Mouse (Mus musculus): ENCODE measurements at regions not wholly inside any gene's neighbourhood (a gene's known extent, or its start where the extent isn't known, plus 50 kb on each side); places are given as distances from the start of the nearest gene placed in this dataset.

DNA sequence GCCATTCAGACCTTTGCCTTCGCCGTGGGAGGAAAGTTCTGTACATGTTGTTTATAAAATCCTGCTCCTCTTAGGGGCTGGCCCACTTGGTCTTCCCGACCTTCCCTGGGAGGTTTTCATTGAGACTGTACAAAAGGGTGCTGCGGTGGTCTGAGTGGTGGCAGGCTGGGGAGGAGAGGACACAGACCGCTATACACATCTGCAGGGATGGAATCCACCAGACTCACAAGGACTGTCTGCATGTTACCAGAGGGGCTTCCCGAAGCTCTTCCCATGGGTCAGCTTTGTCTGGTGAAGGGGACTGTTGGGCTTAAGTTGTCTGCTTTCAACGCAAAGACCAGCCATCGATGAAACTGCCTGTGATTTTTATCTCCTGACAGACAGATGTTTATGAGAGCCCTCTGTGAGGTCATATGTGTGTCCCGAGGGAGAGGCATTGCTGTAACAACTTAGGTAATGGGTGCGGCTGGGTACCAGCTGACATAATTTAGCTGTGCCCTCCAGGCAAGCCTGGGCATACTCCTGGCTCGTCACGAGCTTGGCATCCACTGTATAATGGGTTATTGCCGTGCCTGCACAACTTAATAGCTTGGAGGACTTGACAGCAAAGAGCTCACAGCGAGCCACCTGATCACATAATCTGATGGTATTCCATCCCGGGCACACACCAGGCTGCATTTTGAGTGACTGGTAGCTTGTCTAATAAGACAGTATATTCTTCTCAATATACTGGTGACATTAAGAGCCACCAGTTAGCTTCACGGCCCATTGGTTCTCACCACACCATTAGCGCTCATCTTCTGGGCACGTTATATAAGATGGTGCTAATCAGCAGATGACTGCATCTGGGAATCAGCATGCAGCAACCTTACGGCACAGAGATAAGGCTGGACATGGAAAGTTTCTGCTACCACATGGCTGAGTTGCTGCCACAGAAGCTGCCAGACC is 128.7 kb downstream of the Ptger3 start:
- Histone ChIP-seq H3K4me1 (replicated peaks) (peaks cover 9% of the 10 kb centered on the region), H3K27ac (replicated peaks) (no peak overlapping the region), H3K9me3 (no peaks in the 10 kb centered on the region), H3K4me2 (no peak overlapping the region), H3K9ac (no peak overlapping the region), H3K27me3 (no peaks in the 10 kb centered on the region), H3K36me3 (no peaks in the 10 kb centered on the region), H3K4me3 (no peak overlapping the region)
- WGBS, result 63% methylated on average over 19 of the region's 19 CpGs
- ATAC-seq (ENCODE audit: low read depth), result peak; percentile 89
